Mouse (Mus musculus) liver, embryonic 14.5 days (tissue): ENCODE measurements at regions not wholly inside any gene's neighbourhood (a gene's known extent, or its start where the extent isn't known, plus 50 kb on each side); places are given as distances from the start of the nearest gene placed in this dataset.

Experiments used
- ATAC-seq: fragments of 200-750 bp; cut with Nextera tagmentation; 2 replicates; pipeline ENCODE4 v1.8.0; 2017; ENCODE audit warnings: moderate number of reproducible peaks, mild to moderate bottlenecking, moderate library complexity; ENCODE audit not compliant: insufficient read depth
- DNase-seq, 3 experiments: peaks; one replicate each; pipeline ENCODE4 v3.0.0-alpha.2; 2012 to 2013; ENCODE audit warnings: low read depth in 3 of 3, low spot score in 3 of 3
- H3K27ac ChIP-seq: fragments of 300-500 bp; sonication (generic); 2 replicates; pipeline ENCODE4 v1.5.1; 2014; ENCODE audit warnings: moderate library complexity, mild to moderate bottlenecking, control low read depth, inconsistent platforms
- H3K27me3 ChIP-seq: fragments of 300-500 bp; sonication (generic); 2 replicates; pipeline ENCODE4 v1.6.1; 2014; ENCODE audit warnings: mild to moderate bottlenecking, low read length, moderate library complexity; ENCODE audit not compliant: control insufficient read depth, insufficient read depth
- H3K36me3 ChIP-seq: fragments of 300-500 bp; sonication (generic); replicated peaks from 2 replicates; pipeline ENCODE4 v1.6.1; 2014; ENCODE audit warnings: low read depth; ENCODE audit not compliant: control insufficient read depth, insufficient read depth
- H3K4me1 ChIP-seq, 2 experiments: fragments of 200-500 bp in 1 of 2; fragments of 300-500 bp in 1 of 2; sonication (generic) in 1 of 2; replicated peaks; 2 replicates each; pipeline ENCODE4 v1.6.1; 2012 to 2014; ENCODE audit warnings: antibody characterized with exemption in 1 of 2, inconsistent platforms in 1 of 2, low read length in 1 of 2; ENCODE audit not compliant: control insufficient read depth in 2 of 2, insufficient read depth in 2 of 2
- H3K4me2 ChIP-seq: fragments of 300-500 bp; sonication (generic); 2 replicates; pipeline ENCODE4 v1.6.1; 2014; ENCODE audit warnings: low read depth, mild to moderate bottlenecking, control low read depth, moderate library complexity
- H3K4me3 ChIP-seq, 2 experiments: fragments of 200-500 bp in 1 of 2; fragments of 300-500 bp in 1 of 2; sonication (generic) in 1 of 2; 2 replicates each; pipeline ENCODE4 v1.5.1; 2012 to 2014; ENCODE audit warnings: low read depth in 2 of 2, low read length in 2 of 2, mild to moderate bottlenecking in 2 of 2, control low read depth in 1 of 2, inconsistent platforms in 1 of 2, moderate library complexity in 1 of 2; ENCODE audit not compliant: insufficient read depth in 1 of 2
- H3K9ac ChIP-seq: fragments of 300-500 bp; sonication (generic); replicated peaks from 2 replicates; pipeline ENCODE4 v1.6.1; 2014; ENCODE audit warnings: mild to moderate bottlenecking, control low read depth, moderate library complexity
- H3K9me3 ChIP-seq: fragments of 300-500 bp; sonication (generic); 2 replicates; pipeline ENCODE4 v1.6.1; 2016; ENCODE audit warnings: low read length, mixed read lengths; ENCODE audit not compliant: control insufficient read depth
- CTCF ChIP-seq: IDR thresholded peaks from 2 replicates; pipeline ENCODE4 v1.5.1; 2016; ENCODE audit warnings: antibody characterized with exemption, low read depth, control low read depth
- EP300 ChIP-seq: IDR thresholded peaks from 2 replicates; pipeline ENCODE4 v1.6.1; 2016; ENCODE audit warnings: antibody characterized with exemption, low read depth
- WGBS: fragments of 180-500 bp; shearing (Covaris S2); extraction: QIAGEN DNeasy Blood & Tissue Kit; methylation state at CpG from one replicate; pipeline ENCODE4 v1.1.7; 2014; ENCODE audit not compliant: insufficient replicate concordance; 5-methylcytosine and 5-hydroxymethylcytosine counted together

GRCm38 (mm10) chr3:102386091-102386490, 83.6 kb upstream of the Ngf start:
- Histone ChIP-seq H3K9ac (no peak overlapping the region), H3K27ac (no peak overlapping the region), H3K4me2 (no peak overlapping the region), H3K9me3 (no peaks in the 10 kb centered on the region), H3K4me1 (no peaks in the 10 kb centered on the region), H3K36me3 (no peaks in the 10 kb centered on the region), H3K27me3 (no peaks in the 10 kb centered on the region), H3K4me3 (no peak overlapping the region)
- TF ChIP-seq EP300 (no peak), CTCF (no peak)
- WGBS = 67% methylated on average over 4 of the region's 4 CpGs
- DNase-seq (no peak), ATAC-seq (no peak)

GRCm38 (mm10) chr3:102384596-102384995, 85.1 kb upstream of the Ngf start:
- Histone ChIP-seq H3K4me3 (no peak overlapping the region), H3K36me3 (no peaks in the 10 kb centered on the region), H3K9me3 (no peaks in the 10 kb centered on the region), H3K27me3 (no peaks in the 10 kb centered on the region), H3K9ac (no peak overlapping the region), H3K4me1 (no peaks in the 10 kb centered on the region), H3K4me2 (no peak overlapping the region), H3K27ac (no peak overlapping the region)
- no peak for DNase-seq
- no peak for TF ChIP-seq EP300
- no peak for TF ChIP-seq CTCF
- ATAC-seq = no peak
- 34% methylated on average over 2 of the region's 2 CpGs for WGBS

- Histone ChIP-seq H3K36me3 (no peaks in the 10 kb centered on the region), H3K4me1 (no peaks in the 10 kb centered on the region), H3K27me3 (no peaks in the 10 kb centered on the region), H3K9ac (no peak overlapping the region), H3K9me3 (no peaks in the 10 kb centered on the region), H3K4me3 (no peak overlapping the region), H3K4me2 (no peak overlapping the region), H3K27ac (no peak overlapping the region)
- ATAC-seq = no peak
- TF ChIP-seq EP300 = no peak
- no peak for TF ChIP-seq CTCF
- DNase-seq = no peak
- 46% methylated on average over 8 of the region's 8 CpGs for WGBS
These were observed 86.0 kb upstream of the Ngf start for GRCm38 (mm10) chr3:102383671-102384070.

- no peaks in the 10 kb centered on the region for H3K9me3 ChIP-seq
- DNase-seq = no peak
- H3K36me3 ChIP-seq = no peaks in the 10 kb centered on the region
- H3K27ac ChIP-seq = no peak overlapping the region
- no peaks in the 10 kb centered on the region for H3K27me3 ChIP-seq
- no peak for ATAC-seq
- 67% methylated on average over 10 of the region's 10 CpGs for WGBS
- H3K9ac ChIP-seq = no peak overlapping the region
- TF ChIP-seq CTCF = no peak
- TF ChIP-seq EP300 = no peak
- no peaks in the 10 kb centered on the region for H3K4me1 ChIP-seq
- no peak overlapping the region for H3K4me2 ChIP-seq
- no peak overlapping the region for H3K4me3 ChIP-seq
These were observed 88.0 kb upstream of the Ngf start for GRCm38 (mm10) chr3:102381683-102382082.

GRCm38 (mm10) chr3:102374381-102375060, 95.2 kb upstream of the Ngf start:
- Histone ChIP-seq H3K4me2 (no peak overlapping the region), H3K4me1 (no peaks in the 10 kb centered on the region), H3K4me3 (no peak overlapping the region), H3K27me3 (no peaks in the 10 kb centered on the region), H3K27ac (no peak overlapping the region), H3K36me3 (no peaks in the 10 kb centered on the region), H3K9ac (no peak overlapping the region), H3K9me3 (no peaks in the 10 kb centered on the region)
- ATAC-seq = no peak
- DNase-seq = no peak
- TF ChIP-seq EP300 (no peak), CTCF (no peak)
- WGBS = 54% methylated on average over 5 of the region's 5 CpGs
